ENCODE assay signal across 29 mouse cellular contexts in genomic region chr9:110060761-110061160, GRCm38 (mm10). TPM values are rescaled to one million over a fixed set of nuclear protein-coding genes. Genes with fewer than 3 reads are reported as not detected.
DNase-seq lines count a peak whose midpoint lies in the region; ATAC-seq and TF ChIP-seq lines count a peak whose summit lies in the region.
"Had no signal": no experiment of that assay in that cellular context is flagged by ENCODE, and none has a peak within 500 bp of the region (broad histone marks: within the 10 kb centered on the region; RNA-seq: fewer than 3 reads in every experiment).

No protein-coding gene starts in this region.

- peak overlapping the region; percentile 46; the same call in 1 of the 2 replicates for H3K27ac ChIP-seq in gastrocnemius, adult 2 months
- peak overlapping the region; percentile 49 for H3K27ac ChIP-seq in midbrain, embryonic 16.5 days (ENCODE audit: low read length)
- no peak overlapping the region for H3K27ac ChIP-seq in midbrain, embryonic 10.5 days (replicated peaks)
- H3K27ac ChIP-seq in thymus, adult 2 months (ENCODE audit: control insufficient read depth, insufficient read depth, low read length): peak overlapping the region; percentile 100
- H3K27ac ChIP-seq: embryonic facial prominence, embryonic 10.5 days; heart, adult 2 months; heart, embryonic 13.5 days; hindbrain, embryonic 15.5 days; limb, embryonic 13.5 days; liver, embryonic 12.5 days; midbrain, embryonic 13.5 days had no signal

- H3K9me3 ChIP-seq in midbrain, embryonic 16.5 days (replicated peaks; ENCODE audit: control insufficient read depth, low read length, poor library complexity, severe bottlenecking): no peaks in the 10 kb centered on the region
- H3K9me3 ChIP-seq in midbrain, embryonic 10.5 days (replicated peaks): no peaks in the 10 kb centered on the region
- H3K9me3 ChIP-seq: embryonic facial prominence, embryonic 10.5 days; heart, embryonic 13.5 days; hindbrain, embryonic 15.5 days; limb, embryonic 13.5 days; liver, embryonic 12.5 days; midbrain, embryonic 13.5 days had no signal

- 0 out of 2 replicates have a peak, but pooled peaks cover 5% of the 10 kb centered on the region for H3K36me3 ChIP-seq in midbrain, embryonic 16.5 days (ENCODE audit: control insufficient read depth, insufficient read depth, low read length)
- peaks cover 28% of the 10 kb centered on the region for H3K36me3 ChIP-seq in midbrain, embryonic 10.5 days
- no peaks in the 10 kb centered on the region for H3K36me3 ChIP-seq in thymus, adult 2 months (ENCODE audit: control insufficient read depth, insufficient read depth, low read length)

- 18% methylated on average over 2 of the region's 2 CpGs for WGBS in midbrain, embryonic 16.5 days
- WGBS in midbrain, embryonic 10.5 days: 66% methylated on average over 2 of the region's 2 CpGs
- WGBS in thymus, adult 2 months: 9% methylated on average over 2 of the region's 2 CpGs

- DNase-seq in gastrocnemius, adult 2 months: no peak
- no peak for DNase-seq in gastrocnemius, adult 18-20 months (ENCODE audit: low spot score)
- DNase-seq in midbrain, embryonic 10.5 days (ENCODE audit: low spot score): no peak
- DNase-seq in thymus, adult 2 months: peak; percentile 59
- peak; percentile 57 for DNase-seq in thymus, postnatal 4 days
- no peak for DNase-seq in urinary bladder, postnatal 10 days (ENCODE audit: low spot score)
- DNase-seq in left cerebral cortex, adult 8-10 months (ENCODE audit: low spot score in 2 of 2): no peak
- DNase-seq: adrenal gland, adult 8-10 months; cerebellum, adult 8-10 months; gastrocnemius, postnatal 25 days; heart, adult 2 months; heart, postnatal 4 days; kidney, adult 9 months; kidney, postnatal 14 days; layer of hippocampus, postnatal 36 days; lung, adult 18-20 months; lung, postnatal 10 days; retina, postnatal 1 day; right cerebral cortex, postnatal 25 days; spleen, adult 18-20 months had no signal

- no peak for ATAC-seq in midbrain, embryonic 16.5 days
- ATAC-seq: activated CD4-positive, CD25-positive, alpha-beta regulatory T cell, adult 4 months; forebrain, embryonic 16.5 days; liver, embryonic 12.5 days; midbrain, embryonic 13.5 days had no signal

- TF ChIP-seq POLR2A in thymus, adult 2 months (IDR thresholded peaks at IDR 0.05; ENCODE audit: control insufficient read depth, extremely low read depth, insufficient read depth, low read length, poor library complexity): no peak

- TF ChIP-seq CTCF in gastrocnemius, adult 2 months (IDR thresholded peaks at IDR 0.05): no peak
- no peak for TF ChIP-seq CTCF in thymus, adult 2 months (IDR thresholded peaks at IDR 0.05; ENCODE audit: borderline replicate concordance, control insufficient read depth, extremely low read depth, insufficient read depth, low read length, poor library complexity)

- no peaks in the 10 kb centered on the region for H3K27me3 ChIP-seq in midbrain, embryonic 16.5 days (ENCODE audit: control insufficient read depth, insufficient read depth, low read depth, low read length)
- no peaks in the 10 kb centered on the region for H3K27me3 ChIP-seq in midbrain, embryonic 10.5 days (ENCODE audit: low read depth, poor library complexity, severe bottlenecking)
- H3K27me3 ChIP-seq in thymus, adult 2 months (ENCODE audit: control insufficient read depth, insufficient read depth, low read length): no peaks in the 10 kb centered on the region
- H3K27me3 ChIP-seq: heart, embryonic 13.5 days; hindbrain, embryonic 15.5 days; limb, embryonic 13.5 days; liver, embryonic 12.5 days; midbrain, embryonic 13.5 days had no signal

- H3K4me3 ChIP-seq in gastrocnemius, adult 2 months: no peak overlapping the region
- no peak overlapping the region for H3K4me3 ChIP-seq in midbrain, embryonic 16.5 days (ENCODE audit: low read depth, low read length)
- H3K4me3 ChIP-seq in midbrain, embryonic 10.5 days: no peak overlapping the region
- H3K4me3 ChIP-seq in thymus, adult 2 months (ENCODE audit: control insufficient read depth, insufficient read depth, low read length): no peak overlapping the region
- H3K4me3 ChIP-seq: embryonic facial prominence, embryonic 10.5 days; heart, adult 2 months; heart, embryonic 13.5 days; hindbrain, embryonic 15.5 days; limb, embryonic 13.5 days; liver, embryonic 12.5 days; midbrain, embryonic 13.5 days had no signal

- H3K4me2 ChIP-seq in midbrain, embryonic 16.5 days (ENCODE audit: low read length): no peak overlapping the region
- H3K4me2 ChIP-seq: heart, embryonic 13.5 days; hindbrain, embryonic 15.5 days; limb, embryonic 13.5 days; liver, embryonic 12.5 days; midbrain, embryonic 13.5 days had no signal

- peaks cover 26% of the 10 kb centered on the region for H3K4me1 ChIP-seq in midbrain, embryonic 16.5 days (ENCODE audit: control insufficient read depth, insufficient read depth, low read length)
- H3K4me1 ChIP-seq in midbrain, embryonic 10.5 days: peaks cover 15% of the 10 kb centered on the region
- H3K4me1 ChIP-seq in thymus, adult 2 months (replicated peaks; ENCODE audit: control insufficient read depth, insufficient read depth, low read length): peaks cover 22% of the 10 kb centered on the region
- H3K4me1 ChIP-seq: embryonic facial prominence, embryonic 10.5 days; limb, embryonic 13.5 days; liver, embryonic 12.5 days had no signal

- no peak overlapping the region for H3K9ac ChIP-seq in midbrain, embryonic 16.5 days (ENCODE audit: low read depth, low read length)
- H3K9ac ChIP-seq: heart, embryonic 13.5 days; hindbrain, embryonic 15.5 days; limb, embryonic 13.5 days; liver, embryonic 12.5 days; midbrain, embryonic 13.5 days had no signal

- intact Hi-C loops in gastrocnemius, adult 2 months (cut with DNase I): no loop called here

RNA-seq across cellular contexts. Expression of gene Smarcc1, which starts 56.7 kb away (rescaled TPM):
- 10 to 100 TPM; 21.0 to 25.6 TPM for total RNA-seq in gastrocnemius, adult 2 months (2021)
- total RNA-seq in gastrocnemius, adult 18-20 months (2021): 10 to 100 TPM; 23.4 to 24.3 TPM
- 80.0 and 105 TPM in 2 replicates for polyA plus RNA-seq in midbrain, embryonic 16.5 days (2015; fragmentation: Nextera tagmentation; extraction: Ambion mirVana)
- polyA plus RNA-seq in midbrain, embryonic 10.5 days (2016; fragmentation: Nextera tagmentation; extraction: Ambion mirVana): 180 and 185 TPM in 2 replicates
- 43.8 and 62.1 TPM in 2 replicates for polyA plus RNA-seq in thymus, adult 2 months (2012; rRNA removed)
- total RNA-seq in left cerebral cortex, adult 8-10 months (2022): 10 to 100 TPM; 65.3 to 82.2 (median 72.2) TPM

RNA-seq across cellular contexts. Expression of gene Dhx30, which starts 56.9 kb away (rescaled TPM):
- total RNA-seq in gastrocnemius, adult 2 months (2021): 10 to 100 TPM; 28.2 to 35.5 TPM
- total RNA-seq in gastrocnemius, adult 18-20 months (2021): 10 to 100 TPM; 31.6 to 32.5 TPM
- polyA plus RNA-seq in midbrain, embryonic 16.5 days (2015; fragmentation: Nextera tagmentation; extraction: Ambion mirVana): 177 and 187 TPM in 2 replicates
- 185 and 203 TPM in 2 replicates for polyA plus RNA-seq in midbrain, embryonic 10.5 days (2016; fragmentation: Nextera tagmentation; extraction: Ambion mirVana)
- polyA plus RNA-seq in thymus, adult 2 months (2012; rRNA removed): 159 and 162 TPM in 2 replicates
- 100 to 1,000 TPM; 158 to 171 (median 165) TPM for total RNA-seq in left cerebral cortex, adult 8-10 months (2022)

Comparison
In these comparisons a context has a peak if more than half of its experiments do, and no peak if none do; other contexts are left out.
1. DNase-seq: peak in thymus, adult 2 months (single experiment) and thymus, postnatal 4 days (single experiment); none in gastrocnemius, adult 2 months (single experiment), gastrocnemius, adult 18-20 months (single experiment), midbrain, embryonic 10.5 days (single experiment), urinary bladder, postnatal 10 days (single experiment) and left cerebral cortex, adult 8-10 months (0 of 2).
2. RNA of gene Dhx30, which starts 56.9 kb away (total RNA-seq): 158 to 171 TPM in left cerebral cortex, adult 8-10 months; 28.2 to 35.5 TPM in gastrocnemius, adult 2 months and 31.6 to 32.5 TPM in gastrocnemius, adult 18-20 months; every median in the first group is over 4 times any median in the second.